10 mouse cellular contexts compared by ENCODE assay signal in genomic region chr8:83976101-83976630, GRCm38 (mm10). TPM values are rescaled to one million over a fixed set of nuclear protein-coding genes. Genes with fewer than 3 reads are reported as not detected.
DNase-seq lines count a peak whose midpoint lies in the region; ATAC-seq and TF ChIP-seq lines count a peak whose summit lies in the region.
"Had no signal": no experiment of that assay in that cellular context is flagged by ENCODE, and none has a peak within 500 bp of the region (broad histone marks: within the 10 kb centered on the region; RNA-seq: fewer than 3 reads in every experiment).

No protein-coding gene starts in this region.

- no peak for DNase-seq in heart, adult 8-10 months (ENCODE audit: low spot score)
- DNase-seq in thymus, adult 2 months: peak; percentile 56
- no peak for DNase-seq in thymus, adult 18-20 months
- peak; percentile 45 for DNase-seq in lung, adult 2 months
- DNase-seq in thymus, postnatal 4 days: peak; percentile 64
- no peak for DNase-seq in cerebellum, postnatal 14 days
- no peak for DNase-seq in right cerebral cortex, postnatal 36 days (ENCODE audit: low spot score in 2 of 2)

- H3K27me3 ChIP-seq in heart, embryonic 15.5 days: no peaks in the 10 kb centered on the region
- H3K27me3 ChIP-seq in thymus, adult 2 months (ENCODE audit: control insufficient read depth, insufficient read depth, low read length): no peaks in the 10 kb centered on the region
- H3K27me3 ChIP-seq: heart, embryonic 13.5 days; stomach, embryonic 15.5 days had no signal

- ATAC-seq in heart, embryonic 15.5 days (replicated peaks; ENCODE audit: insufficient number of reproducible peaks, insufficient read depth, low FRiP score, low read depth): no peak

- no peak for TF ChIP-seq POLR2A in thymus, adult 2 months (IDR thresholded peaks at IDR 0.05; ENCODE audit: control insufficient read depth, extremely low read depth, insufficient read depth, low read length, poor library complexity)
- no peak for TF ChIP-seq POLR2A in lung, adult 2 months (IDR thresholded peaks at IDR 0.05; ENCODE audit: borderline replicate concordance, extremely low read depth, low read depth, low read length)

- H3K9ac ChIP-seq in heart, embryonic 15.5 days: no peak overlapping the region
- H3K9ac ChIP-seq: stomach, embryonic 15.5 days had no signal

- 78% methylated on average over 4 of the region's 4 CpGs for WGBS in heart, embryonic 15.5 days
- 75% methylated on average over 4 of the region's 4 CpGs for WGBS in thymus, adult 2 months
- 71% methylated on average over 4 of the region's 4 CpGs for WGBS in lung, adult 2 months

- peak overlapping the region; percentile 1; the same call in 1 of the 2 replicates for H3K27ac ChIP-seq in heart, embryonic 15.5 days
- H3K27ac ChIP-seq in thymus, adult 2 months (ENCODE audit: control insufficient read depth, insufficient read depth, low read length): no peak overlapping the region
- H3K27ac ChIP-seq: stomach, embryonic 15.5 days had no signal

- peak; percentile 45; the same call in 1 of the 2 replicates for TF ChIP-seq CTCF in thymus, adult 2 months (IDR thresholded peaks at IDR 0.05; ENCODE audit: borderline replicate concordance, control insufficient read depth, extremely low read depth, insufficient read depth, low read length, poor library complexity)
- TF ChIP-seq CTCF in lung, adult 2 months (IDR thresholded peaks at IDR 0.05; ENCODE audit: insufficient read depth, low read length): peak; percentile 72

- no peak overlapping the region for H3K4me3 ChIP-seq in heart, embryonic 15.5 days
- H3K4me3 ChIP-seq in thymus, adult 2 months (ENCODE audit: control insufficient read depth, insufficient read depth, low read length): no peak overlapping the region
- no peak overlapping the region for H3K4me3 ChIP-seq in lung, adult 2 months (replicated peaks; ENCODE audit: extremely low read depth, low read depth, low read length)
- H3K4me3 ChIP-seq: heart, embryonic 13.5 days; stomach, embryonic 15.5 days had no signal

- no peak overlapping the region for H3K4me2 ChIP-seq in heart, embryonic 15.5 days
- H3K4me2 ChIP-seq: stomach, embryonic 15.5 days had no signal

- peaks cover 5% of the 10 kb centered on the region; the same call in 1 of the 2 replicates for H3K36me3 ChIP-seq in heart, embryonic 15.5 days
- H3K36me3 ChIP-seq in thymus, adult 2 months (ENCODE audit: control insufficient read depth, insufficient read depth, low read length): no peaks in the 10 kb centered on the region

- H3K9me3 ChIP-seq in heart, embryonic 15.5 days (replicated peaks): no peaks in the 10 kb centered on the region
- H3K9me3 ChIP-seq: heart, embryonic 13.5 days; stomach, embryonic 15.5 days had no signal

- peaks cover 76% of the 10 kb centered on the region for H3K4me1 ChIP-seq in heart, embryonic 15.5 days (replicated peaks)
- H3K4me1 ChIP-seq in thymus, adult 2 months (replicated peaks; ENCODE audit: control insufficient read depth, insufficient read depth, low read length): peaks cover 31% of the 10 kb centered on the region
- peaks cover 18% of the 10 kb centered on the region for H3K4me1 ChIP-seq in lung, adult 2 months (ENCODE audit: control insufficient read depth, insufficient read depth, low read length)

RNA-seq across cellular contexts. Expression of gene Prkaca, which starts 3.4 kb away (rescaled TPM):
- polyA plus RNA-seq in heart, embryonic 15.5 days (2015; fragmentation: Nextera tagmentation; extraction: Ambion mirVana): 246 and 260 TPM in 2 replicates
- 100 to 1,000 TPM; 314 to 382 (median 360) TPM for total RNA-seq in heart, adult 8-10 months (2022)
- 57.8 and 59.0 TPM in 2 replicates for polyA plus RNA-seq in thymus, adult 2 months (2012; rRNA removed)
- polyA plus RNA-seq in lung, adult 2 months (2012; rRNA removed): 57.0 and 79.9 TPM in 2 replicates

RNA-seq across cellular contexts. Expression of gene Asf1b, which starts 20.9 kb away (rescaled TPM):
- polyA plus RNA-seq in heart, embryonic 15.5 days (2015; fragmentation: Nextera tagmentation; extraction: Ambion mirVana): 55.8 and 63.3 TPM in 2 replicates
- total RNA-seq in heart, adult 8-10 months (2022): 1 to 10 TPM in 3 of 4 experiments, under 1 TPM in 1; 0.81 to 2.4 (median 1.7) TPM
- polyA plus RNA-seq in thymus, adult 2 months (2012; rRNA removed): 170 and 243 TPM in 2 replicates
- 7.5 and 7.9 TPM in 2 replicates for polyA plus RNA-seq in lung, adult 2 months (2012; rRNA removed)

RNA-seq across cellular contexts. Expression of gene Gm10644, which starts 21.2 kb away (rescaled TPM):
- 0.76 and 0.93 TPM in 2 replicates for polyA plus RNA-seq in heart, embryonic 15.5 days (2015; fragmentation: Nextera tagmentation; extraction: Ambion mirVana)
- 1 to 10 TPM; 1.3 to 2.5 (median 1.9) TPM for total RNA-seq in heart, adult 8-10 months (2022)
- polyA plus RNA-seq in thymus, adult 2 months (2012; rRNA removed): 0.75 and 1.1 TPM in 2 replicates
- 1.7 and 2.0 TPM in 2 replicates for polyA plus RNA-seq in lung, adult 2 months (2012; rRNA removed)

RNA-seq across cellular contexts. Expression of gene Samd1, which starts 21.3 kb away (rescaled TPM):
- 5.6 and 5.9 TPM in 2 replicates for polyA plus RNA-seq in heart, embryonic 15.5 days (2015; fragmentation: Nextera tagmentation; extraction: Ambion mirVana)
- 10 to 100 TPM; 26.4 to 28.5 (median 27.2) TPM for total RNA-seq in heart, adult 8-10 months (2022)
- 153 and 190 TPM in 2 replicates for polyA plus RNA-seq in thymus, adult 2 months (2012; rRNA removed)
- polyA plus RNA-seq in lung, adult 2 months (2012; rRNA removed): 37.0 and 37.9 TPM in 2 replicates

RNA-seq across cellular contexts. Expression of gene 1700067K01Rik, which starts 25.1 kb away (rescaled TPM):
- polyA plus RNA-seq in heart, embryonic 15.5 days (2015; fragmentation: Nextera tagmentation; extraction: Ambion mirVana): 0.74 and 0.90 TPM in 2 replicates
- total RNA-seq in heart, adult 8-10 months (2022): under 1 TPM in 3 of 4 experiments, not detected in 1; 0.25 to 0.50 (median 0.33) TPM
- polyA plus RNA-seq in thymus, adult 2 months (2012; rRNA removed): 1.1 and 1.2 TPM in 2 replicates
- polyA plus RNA-seq in lung, adult 2 months (2012; rRNA removed): 0.35 and 0.36 TPM in 2 replicates

Comparison
In these comparisons a context has a peak if more than half of its experiments do, and no peak if none do; other contexts are left out.
1. DNase-seq: peak in thymus, adult 2 months (single experiment), lung, adult 2 months (single experiment) and thymus, postnatal 4 days (single experiment); none in heart, adult 8-10 months (single experiment), thymus, adult 18-20 months (0 of 2), cerebellum, postnatal 14 days (0 of 2) and right cerebral cortex, postnatal 36 days (0 of 2).